Mouse (Mus musculus) stomach, postnatal 0 days (tissue): Measurements from ENCODE around the gene Plekha6.
A peak's percentile ranks its signal among the peaks of the same experiment; 100 is the strongest.

ENCODE experiments used
- CTCF ChIP-seq: IDR thresholded peaks from 2 replicates; pipeline ENCODE4 v1.5.1; 2016; ENCODE audit warnings: antibody characterized with exemption, low read depth, mild to moderate bottlenecking, moderate library complexity
- EP300 ChIP-seq: optimal IDR thresholded peaks from 2 replicates; pipeline ENCODE3; 2016; ENCODE audit warnings: antibody characterized with exemption

DNA sequence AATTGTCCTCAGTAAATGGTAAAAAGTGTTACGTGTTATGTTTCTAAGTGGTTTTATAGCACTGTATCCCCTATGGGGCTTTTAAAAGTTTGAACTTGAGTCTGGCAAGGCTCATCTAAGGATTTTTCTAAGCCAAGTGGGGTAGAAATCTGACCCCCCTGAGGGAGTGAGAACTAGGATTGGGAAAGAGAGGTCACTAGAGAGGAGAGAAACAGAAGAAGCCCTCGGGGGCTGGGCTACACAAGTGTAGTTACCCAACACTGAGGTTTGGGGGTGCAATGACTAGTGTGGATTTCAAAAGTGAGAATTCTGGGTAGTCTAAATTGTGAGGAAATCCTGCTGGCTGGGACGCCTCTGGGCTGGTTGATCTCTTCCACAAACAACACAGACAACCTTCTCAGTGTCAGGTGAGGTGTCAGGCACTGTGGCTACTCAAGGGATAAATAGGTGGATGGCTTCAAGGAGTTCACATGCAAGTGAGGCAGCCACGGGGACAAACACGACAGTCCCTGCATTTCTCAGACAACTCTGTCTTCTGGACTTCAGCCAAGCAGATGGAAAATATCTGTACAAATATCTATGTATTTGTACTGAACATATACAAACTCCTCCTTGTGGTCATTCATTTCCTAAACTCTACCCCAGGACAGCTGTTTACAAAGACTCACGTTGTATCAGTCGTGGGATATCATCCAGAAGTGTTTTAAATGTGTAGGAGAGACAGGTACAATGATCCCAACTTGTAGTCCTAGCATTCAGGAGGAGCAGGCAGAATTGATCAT, 43.9 kb upstream of the Plekha6 start:
- no peak for TF ChIP-seq EP300
- peak; percentile 28; the same call in 1 of the 2 replicates for TF ChIP-seq CTCF
